In the genomic region with DNA sequence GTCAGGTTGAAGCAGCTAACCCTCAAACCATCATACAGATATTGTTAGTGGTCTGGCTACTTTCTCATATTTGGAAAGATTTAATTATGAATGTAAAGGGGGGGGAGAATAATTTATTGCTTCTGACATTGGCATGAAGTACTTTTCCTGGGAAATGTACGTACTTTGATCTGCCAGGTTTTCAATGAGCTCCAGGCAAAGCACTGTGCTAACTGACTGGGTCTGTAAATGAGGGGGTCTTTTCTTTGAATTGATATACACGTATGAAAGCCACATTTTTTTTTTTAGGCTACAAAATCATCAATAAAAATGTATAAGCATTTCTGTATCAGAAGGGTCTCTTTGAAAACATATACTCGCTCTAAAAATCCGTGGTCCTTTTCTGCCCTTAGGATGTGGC, we compare ENCODE assay signal across 24 mouse cellular contexts. TPM values are rescaled to one million over a fixed set of nuclear protein-coding genes. Genes with fewer than 3 reads are reported as not detected.
DNase-seq lines count a peak whose midpoint lies in the region; ATAC-seq lines count a peak whose summit lies in the region.
"Had no signal": no experiment of that assay in that cellular context is flagged by ENCODE, and none has a peak within 500 bp of the region (broad histone marks: within the 10 kb centered on the region; RNA-seq: fewer than 3 reads in every experiment).

No protein-coding gene starts in this region.

- no peaks in the 10 kb centered on the region for H3K9me3 ChIP-seq in forebrain, embryonic 12.5 days
- H3K9me3 ChIP-seq in forebrain, embryonic 15.5 days, result no peaks in the 10 kb centered on the region
- no peaks in the 10 kb centered on the region for H3K9me3 ChIP-seq in intestine, embryonic 15.5 days
- H3K9me3 ChIP-seq in intestine, embryonic 16.5 days (ENCODE audit: control insufficient read depth, low read length), result no peaks in the 10 kb centered on the region
- H3K9me3 ChIP-seq in embryonic facial prominence, embryonic 11.5 days (replicated peaks; ENCODE audit: control insufficient read depth, low read length), result no peaks in the 10 kb centered on the region
- H3K9me3 ChIP-seq in limb, embryonic 12.5 days, result no peaks in the 10 kb centered on the region

- DNase-seq in embryonic facial prominence, embryonic 11.5 days (ENCODE audit: low spot score), result no peak
- DNase-seq in cerebellum, adult 9-11 months, result no peak
- DNase-seq: adrenal gland, adult 2 months; cerebellum, adult 11 months; gastrocnemius, postnatal 14 days; heart, adult 2 months; heart, postnatal 14 days; kidney, postnatal 14 days; liver; liver, postnatal 0 days; lung, postnatal 14 days; thymus, adult 18-20 months had no signal

- no peaks in the 10 kb centered on the region for H3K27me3 ChIP-seq in forebrain, embryonic 12.5 days
- H3K27me3 ChIP-seq in forebrain, embryonic 15.5 days, result no peaks in the 10 kb centered on the region
- no peaks in the 10 kb centered on the region for H3K27me3 ChIP-seq in intestine, embryonic 15.5 days (replicated peaks)
- no peaks in the 10 kb centered on the region for H3K27me3 ChIP-seq in intestine, embryonic 16.5 days (replicated peaks; ENCODE audit: control insufficient read depth, insufficient read depth, low read length)
- H3K27me3 ChIP-seq in embryonic facial prominence, embryonic 11.5 days (ENCODE audit: control insufficient read depth, insufficient read depth, low read length), result no peaks in the 10 kb centered on the region
- no peaks in the 10 kb centered on the region for H3K27me3 ChIP-seq in limb, embryonic 12.5 days
- H3K27me3 ChIP-seq: CH12.LX had no signal

- peaks cover 18% of the 10 kb centered on the region for H3K4me1 ChIP-seq in forebrain, embryonic 12.5 days
- 0 out of 2 replicates have a peak, but pooled peaks cover 6% of the 10 kb centered on the region for H3K4me1 ChIP-seq in forebrain, embryonic 15.5 days
- peaks cover 14% of the 10 kb centered on the region for H3K4me1 ChIP-seq in intestine, embryonic 15.5 days (replicated peaks)
- peaks cover 16% of the 10 kb centered on the region for H3K4me1 ChIP-seq in intestine, embryonic 16.5 days (ENCODE audit: control insufficient read depth, insufficient read depth, low read length)
- peaks cover 6% of the 10 kb centered on the region for H3K4me1 ChIP-seq in embryonic facial prominence, embryonic 11.5 days (ENCODE audit: control insufficient read depth, insufficient read depth, low read length)
- H3K4me1 ChIP-seq in limb, embryonic 12.5 days (replicated peaks), result peaks cover 82% of the 10 kb centered on the region

- WGBS in forebrain, embryonic 12.5 days, result 65% methylated on average over 4 of the region's 4 CpGs
- 53% methylated on average over 4 of the region's 4 CpGs for WGBS in forebrain, embryonic 15.5 days
- WGBS in intestine, embryonic 15.5 days, result 60% methylated on average over 4 of the region's 4 CpGs
- WGBS in intestine, embryonic 16.5 days, result 68% methylated on average over 4 of the region's 4 CpGs
- WGBS in embryonic facial prominence, embryonic 11.5 days, result 31% methylated on average over 4 of the region's 4 CpGs
- 14% methylated on average over 4 of the region's 4 CpGs for WGBS in limb, embryonic 12.5 days

- ATAC-seq in forebrain, embryonic 12.5 days (ENCODE audit: low FRiP score), result no peak
- no peak for ATAC-seq in forebrain, embryonic 15.5 days (replicated peaks)
- no peak for ATAC-seq in intestine, embryonic 15.5 days
- no peak for ATAC-seq in intestine, embryonic 16.5 days
- no peak for ATAC-seq in embryonic facial prominence, embryonic 11.5 days (replicated peaks; ENCODE audit: insufficient number of reproducible peaks, low FRiP score, low TSS enrichment, low read depth)
- ATAC-seq in limb, embryonic 12.5 days (ENCODE audit: insufficient number of reproducible peaks, insufficient read depth, low FRiP score, low TSS enrichment, low read depth), result no peak
- no peak for ATAC-seq in megakaryocyte progenitor cell, adult 5-6 weeks (replicated peaks; ENCODE audit: poor library complexity)
- ATAC-seq: intestine, postnatal 0 days; liver, postnatal 0 days had no signal

- H3K9ac ChIP-seq in forebrain, embryonic 12.5 days, result no peak overlapping the region
- H3K9ac ChIP-seq in forebrain, embryonic 15.5 days (replicated peaks), result no peak overlapping the region
- H3K9ac ChIP-seq in intestine, embryonic 15.5 days, result no peak overlapping the region
- H3K9ac ChIP-seq in intestine, embryonic 16.5 days (ENCODE audit: low read depth, low read length), result no peak overlapping the region
- H3K9ac ChIP-seq in embryonic facial prominence, embryonic 11.5 days (replicated peaks; ENCODE audit: low read length), result no peak overlapping the region
- no peak overlapping the region for H3K9ac ChIP-seq in limb, embryonic 12.5 days (replicated peaks)
- H3K9ac ChIP-seq: liver, postnatal 0 days had no signal

- H3K36me3 ChIP-seq in forebrain, embryonic 12.5 days (replicated peaks), result no peaks in the 10 kb centered on the region
- no peaks in the 10 kb centered on the region for H3K36me3 ChIP-seq in forebrain, embryonic 15.5 days
- no peaks in the 10 kb centered on the region for H3K36me3 ChIP-seq in intestine, embryonic 15.5 days
- no peaks in the 10 kb centered on the region for H3K36me3 ChIP-seq in intestine, embryonic 16.5 days (ENCODE audit: control insufficient read depth, insufficient read depth, low read length)
- no peaks in the 10 kb centered on the region for H3K36me3 ChIP-seq in embryonic facial prominence, embryonic 11.5 days (replicated peaks; ENCODE audit: control insufficient read depth, insufficient read depth, low read depth, low read length)
- H3K36me3 ChIP-seq in limb, embryonic 12.5 days, result no peaks in the 10 kb centered on the region

- no peak overlapping the region for H3K4me3 ChIP-seq in forebrain, embryonic 12.5 days (replicated peaks)
- no peak overlapping the region for H3K4me3 ChIP-seq in forebrain, embryonic 15.5 days
- no peak overlapping the region for H3K4me3 ChIP-seq in intestine, embryonic 15.5 days (replicated peaks)
- H3K4me3 ChIP-seq in intestine, embryonic 16.5 days (ENCODE audit: low read length), result no peak overlapping the region
- no peak overlapping the region for H3K4me3 ChIP-seq in embryonic facial prominence, embryonic 11.5 days (ENCODE audit: low read depth, low read length)
- no peak overlapping the region for H3K4me3 ChIP-seq in limb, embryonic 12.5 days (replicated peaks)
- H3K4me3 ChIP-seq: erythroblast, embryonic 14.5 days; heart, adult 2 months had no signal

- H3K27ac ChIP-seq in forebrain, embryonic 12.5 days, result peak overlapping the region; percentile 36; the same call in 1 of the 2 replicates
- no peak overlapping the region for H3K27ac ChIP-seq in forebrain, embryonic 15.5 days (replicated peaks)
- 0 out of 2 replicates have a peak overlapping the region, but pooled peaks have one; percentile 44 for H3K27ac ChIP-seq in intestine, embryonic 15.5 days
- H3K27ac ChIP-seq in intestine, embryonic 16.5 days (ENCODE audit: low read length), result no peak overlapping the region
- peak overlapping the region; percentile 95 for H3K27ac ChIP-seq in embryonic facial prominence, embryonic 11.5 days (replicated peaks; ENCODE audit: low read depth, low read length)
- peak overlapping the region; percentile 98 for H3K27ac ChIP-seq in limb, embryonic 12.5 days
- H3K27ac ChIP-seq: heart, adult 2 months had no signal

- H3K4me2 ChIP-seq in forebrain, embryonic 12.5 days, result no peak overlapping the region
- H3K4me2 ChIP-seq in forebrain, embryonic 15.5 days (replicated peaks), result no peak overlapping the region
- H3K4me2 ChIP-seq in intestine, embryonic 15.5 days (replicated peaks), result no peak overlapping the region
- no peak overlapping the region for H3K4me2 ChIP-seq in intestine, embryonic 16.5 days (ENCODE audit: low read depth, low read length)
- H3K4me2 ChIP-seq in embryonic facial prominence, embryonic 11.5 days (ENCODE audit: low read depth, low read length), result no peak overlapping the region
- no peak overlapping the region for H3K4me2 ChIP-seq in limb, embryonic 12.5 days

RNA-seq across cellular contexts. Expression of gene 4930558K02Rik, which starts 41.3 kb away (rescaled TPM):
- polyA plus RNA-seq in forebrain, embryonic 12.5 days (2016; fragmentation: Nextera tagmentation; extraction: Ambion mirVana), result not detected in 2 replicates
- 0.17 TPM in 1 of 2 replicates, not detected in the other for polyA plus RNA-seq in forebrain, embryonic 15.5 days (2015; fragmentation: Nextera tagmentation; extraction: Ambion mirVana)
- polyA plus RNA-seq in intestine, embryonic 15.5 days (2015; fragmentation: Nextera tagmentation; extraction: Ambion mirVana), result not detected in 2 replicates
- not detected in 2 replicates for polyA plus RNA-seq in intestine, embryonic 16.5 days (2015; fragmentation: Nextera tagmentation; extraction: Ambion mirVana)
- polyA plus RNA-seq in embryonic facial prominence, embryonic 11.5 days (2014; fragmentation: Nextera tagmentation; extraction: Ambion mirVana), result not detected in 2 replicates
- polyA plus RNA-seq in limb, embryonic 12.5 days (2016; fragmentation: Nextera tagmentation; extraction: Ambion mirVana), result not detected in 2 replicates
- total RNA-seq in megakaryocyte progenitor cell, adult 5-6 weeks (2015), result 0.39 TPM in 1 of 2 replicates, not detected in the other
- total RNA-seq in megakaryocyte progenitor cell, adult 5-6 weeks (2017), result not detected in 2 replicates
- total RNA-seq: adrenal gland, adult 2 months; CH12.LX; gastrocnemius, postnatal 14 days; heart, adult 2 months; heart, postnatal 14 days; layer of hippocampus, adult 8-10 months; left cerebral cortex, adult 18-20 months; neutrophil, adult 5-6 weeks had no signal
- polyA plus RNA-seq: adrenal gland, adult 2 months; erythroblast, embryonic 14.5 days; heart, adult 2 months; intestine, postnatal 0 days; liver, postnatal 0 days had no signal

RNA-seq across cellular contexts. Expression of gene Pigc, which starts 51.8 kb away (rescaled TPM):
- 29.1 and 29.4 TPM in 2 replicates for polyA plus RNA-seq in forebrain, embryonic 12.5 days (2016; fragmentation: Nextera tagmentation; extraction: Ambion mirVana)
- polyA plus RNA-seq in forebrain, embryonic 15.5 days (2015; fragmentation: Nextera tagmentation; extraction: Ambion mirVana), result 32.7 and 33.3 TPM in 2 replicates
- polyA plus RNA-seq in intestine, embryonic 15.5 days (2015; fragmentation: Nextera tagmentation; extraction: Ambion mirVana), result 32.8 and 34.5 TPM in 2 replicates
- 35.3 and 35.8 TPM in 2 replicates for polyA plus RNA-seq in intestine, embryonic 16.5 days (2015; fragmentation: Nextera tagmentation; extraction: Ambion mirVana)
- 37.5 and 41.4 TPM in 2 replicates for polyA plus RNA-seq in embryonic facial prominence, embryonic 11.5 days (2014; fragmentation: Nextera tagmentation; extraction: Ambion mirVana)
- polyA plus RNA-seq in limb, embryonic 12.5 days (2016; fragmentation: Nextera tagmentation; extraction: Ambion mirVana), result 43.2 and 45.9 TPM in 2 replicates
- total RNA-seq in megakaryocyte progenitor cell, adult 5-6 weeks (2015), result 11.9 and 13.7 TPM in 2 replicates
- 17.4 and 20.1 TPM in 2 replicates for total RNA-seq in megakaryocyte progenitor cell, adult 5-6 weeks (2017)

Comparison
In these comparisons a context has a peak if more than half of its experiments do, and no peak if none do; other contexts are left out.
1. H3K27ac ChIP-seq: peak in forebrain, embryonic 12.5 days (single experiment), intestine, embryonic 15.5 days (single experiment), embryonic facial prominence, embryonic 11.5 days (single experiment) and limb, embryonic 12.5 days (single experiment); none in forebrain, embryonic 15.5 days (single experiment) and intestine, embryonic 16.5 days (single experiment).